Mouse (Mus musculus) ES-Bruce4 (cell line): Measurements from ENCODE around the gene Olfr1002. TPM values are rescaled to one million over a fixed set of nuclear protein-coding genes. Genes with fewer than 3 reads are reported as not detected.
"Not testable (repeated sequence)": the region's sequence is repeated elsewhere in the genome, so short reads cannot be mapped to it uniquely, and the experiment has no call there.

Source experiments
- H3K27ac ChIP-seq: 2 replicates; pipeline ENCODE4 v1.5.1; 2012; ENCODE audit warnings: low read length, inconsistent platforms; ENCODE audit not compliant: insufficient read depth
- H3K27me3 ChIP-seq: 2 replicates; pipeline ENCODE4 v1.6.1; 2012; ENCODE audit warnings: mild to moderate bottlenecking, low read length, inconsistent platforms; ENCODE audit not compliant: control insufficient read depth, poor library complexity, insufficient read depth, severe bottlenecking
- H3K36me3 ChIP-seq: 2 replicates; pipeline ENCODE4 v1.6.1; 2012; ENCODE audit warnings: inconsistent platforms, mild to moderate bottlenecking, low read length, moderate library complexity; ENCODE audit not compliant: control insufficient read depth, poor library complexity, insufficient read depth, severe bottlenecking
- H3K4me1 ChIP-seq: one replicate; pipeline ENCODE4 v1.8.1; 2011; ENCODE audit warnings: low read length; ENCODE audit not compliant: control insufficient read depth, insufficient read depth
- H3K4me3 ChIP-seq: 2 replicates; pipeline ENCODE4 v1.5.1; 2011; ENCODE audit warnings: low read depth, mild to moderate bottlenecking, low read length
- H3K9ac ChIP-seq: 2 replicates; pipeline ENCODE4 v1.6.1; 2012; ENCODE audit warnings: low read depth, mild to moderate bottlenecking, inconsistent platforms; ENCODE audit not compliant: poor library complexity, severe bottlenecking
- H3K9me3 ChIP-seq: replicated peaks from 2 replicates; pipeline ENCODE4 v1.6.1; 2012; ENCODE audit warnings: mild to moderate bottlenecking, low read length, inconsistent platforms; ENCODE audit not compliant: control insufficient read depth, poor library complexity, insufficient read depth, severe bottlenecking
- CTCF ChIP-seq: IDR thresholded peaks from one replicate; pipeline ENCODE4 v1.8.1; 2011; ENCODE audit warnings: low read depth, low read length
- EP300 ChIP-seq: IDR thresholded peaks from 2 replicates; pipeline ENCODE4 v1.6.1; 2011; ENCODE audit warnings: low read depth, low read length; ENCODE audit not compliant: insufficient read depth
- POLR2A ChIP-seq: IDR thresholded peaks from one replicate; pipeline ENCODE4 v1.8.1; 2011; ENCODE audit warnings: low read length; ENCODE audit not compliant: insufficient read depth
- polyA plus RNA-seq: library from polyadenylated mRNA; stranded (reverse); fragments of >200 nt; gene quantifications from 2 replicates; pipeline ENCODE4 v1.2.4, GENCODE M21; 2011; ENCODE audit warnings: low read depth; ENCODE audit not compliant: missing spikeins, insufficient read depth, insufficient read length

The Olfr1002 gene
- polyA plus RNA-seq, result not detected in 2 replicates

- no peak within 1 kb of the TSS for H3K27ac ChIP-seq
- H3K4me3 ChIP-seq, result no peak within 1 kb of the TSS
- no peaks in the 10 kb centered on the region for H3K4me1 ChIP-seq
- H3K9me3 ChIP-seq, result no peaks in the 10 kb centered on the region
- no peak within 1 kb of the TSS for H3K9ac ChIP-seq
- TF ChIP-seq CTCF (no peak), POLR2A (no peak), EP300 (no peak)
- no peaks in the 10 kb centered on the region for H3K27me3 ChIP-seq
- H3K36me3 ChIP-seq, result no peaks in the 10 kb centered on the region
Measured at GRCm38 (mm10) chr2:85650604-85651003, at the start of gene Olfr1002. TSS of gene Olfr1002 (minus strand) at chr2:85650704.

DNA sequence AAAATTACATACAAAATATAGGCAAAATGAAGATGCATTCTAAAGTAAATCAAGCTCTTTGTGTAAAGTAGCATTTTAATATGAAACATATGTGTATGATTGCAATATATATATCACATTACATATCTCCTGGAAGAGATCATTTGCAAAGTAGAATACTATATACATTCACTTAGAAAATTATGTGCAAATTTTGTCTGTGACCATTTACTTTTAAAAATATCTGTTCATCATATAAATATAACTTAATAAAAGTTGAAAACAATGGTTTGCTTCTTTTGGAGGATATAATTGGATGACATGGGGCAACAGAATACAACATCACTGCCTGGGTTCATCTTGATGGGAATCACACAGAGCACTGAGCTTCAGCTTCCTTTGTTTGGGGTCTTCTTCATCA, 38.6 kb upstream of the Olfr1002 start, which contains the start of gene Olfr1008:
Gene Olfr1008 (plus strand): TSS at position 301 of the 400 bp plus-strand sequence.
- Histone ChIP-seq H3K27me3 (no peaks in the 10 kb centered on the region), H3K4me3 (no peak within 1 kb of the TSS), H3K27ac (no peak within 1 kb of the TSS), H3K4me1 (no peaks in the 10 kb centered on the region), H3K36me3 (no peaks in the 10 kb centered on the region), H3K9me3 (peaks cover 4% of the 10 kb centered on the region), H3K9ac (no peak within 1 kb of the TSS)
- no peak for TF ChIP-seq EP300
- no peak for TF ChIP-seq CTCF
- TF ChIP-seq POLR2A, result no peak

DNA sequence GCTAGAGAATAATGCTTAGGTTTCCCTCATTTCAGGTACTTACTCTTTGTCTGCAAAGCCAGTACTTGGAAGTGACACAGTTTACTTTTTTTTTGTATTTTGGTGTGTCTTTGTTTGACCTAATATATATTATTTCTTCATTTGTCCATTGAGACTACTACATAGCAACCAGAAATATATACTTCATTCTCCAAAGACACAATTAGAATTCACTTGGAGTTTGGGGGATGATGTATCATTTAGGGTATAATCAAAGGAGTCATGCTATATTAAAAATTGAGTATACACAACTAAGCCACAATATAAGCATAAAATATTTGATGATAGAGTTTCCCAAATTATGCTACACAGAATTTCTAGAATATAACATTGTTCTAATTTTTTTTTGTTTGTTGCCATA, 28.2 kb upstream of the Olfr1002 start, which contains the start of gene Olfr1006:
Gene Olfr1006 (minus strand): TSS at position 101 of the 400 bp plus-strand sequence.
- TF ChIP-seq EP300 (no peak), POLR2A (no peak), CTCF (no peak)
- Histone ChIP-seq H3K36me3 (no peaks in the 10 kb centered on the region), H3K4me3 (no peak within 1 kb of the TSS)

DNA sequence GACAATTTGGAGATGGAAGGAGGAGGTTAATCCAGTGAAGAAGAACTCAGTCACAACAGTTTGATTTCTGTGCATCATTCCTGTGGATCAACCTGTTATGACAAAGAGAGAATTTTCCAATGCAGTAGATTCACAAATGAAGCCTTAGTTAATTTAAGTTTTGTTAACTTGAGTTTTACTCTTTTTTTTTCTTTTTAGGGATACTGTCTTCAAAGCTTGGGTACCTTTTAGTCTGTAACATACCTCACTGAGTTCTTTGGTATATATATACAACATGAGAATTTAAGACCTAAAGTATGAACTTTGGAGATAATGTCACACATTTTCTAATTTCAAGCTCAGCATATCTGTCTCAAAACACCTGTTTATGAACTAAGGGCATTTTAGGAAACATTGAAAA, 13.9 kb upstream of the Olfr1002 start, which contains the start of gene Olfr154:
Gene Olfr154 (minus strand): TSS at position 101 of the 400 bp plus-strand sequence.
- H3K9ac ChIP-seq, H3K4me3 ChIP-seq, H3K4me1 ChIP-seq, H3K27me3 ChIP-seq, H3K27ac ChIP-seq, H3K36me3 ChIP-seq, H3K9me3 ChIP-seq: not testable (repeated sequence)

More for the DNA sequence above, 28.2 kb upstream of the Olfr1002 start, which contains the start of gene Olfr1006:
- no peak within 1 kb of the TSS for H3K27ac ChIP-seq
- H3K4me1 ChIP-seq, result no peaks in the 10 kb centered on the region
- no peaks in the 10 kb centered on the region for H3K27me3 ChIP-seq
- H3K9me3 ChIP-seq, result no peaks in the 10 kb centered on the region
- no peak within 1 kb of the TSS for H3K9ac ChIP-seq

DNA sequence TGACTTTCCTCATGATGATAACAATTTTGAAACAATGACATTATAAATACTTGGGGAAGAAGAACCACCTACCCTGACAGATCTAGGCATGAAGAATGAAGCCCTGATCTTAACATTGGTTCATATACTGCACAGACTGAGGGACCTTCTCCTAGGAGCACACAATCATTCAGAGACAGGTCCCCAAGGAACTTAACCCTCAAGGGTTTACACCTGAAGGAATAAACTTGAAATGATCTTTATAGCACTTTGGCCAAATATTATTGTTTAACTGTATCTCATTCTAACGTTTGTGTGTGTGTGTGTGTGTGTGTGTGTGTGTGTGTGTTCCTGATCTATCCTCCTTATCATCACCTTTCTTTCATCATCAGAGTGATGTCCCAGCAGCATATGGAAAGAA, 38.7 kb downstream of the Olfr1002 start, which contains the start of gene Olfr1000:
Gene Olfr1000 (minus strand): TSS at position 101 of the 400 bp plus-strand sequence.
- H3K9me3 ChIP-seq, result no peaks in the 10 kb centered on the region
- TF ChIP-seq EP300 (no peak), POLR2A (no peak), CTCF (no peak)
- H3K27me3 ChIP-seq, result no peaks in the 10 kb centered on the region
- no peak within 1 kb of the TSS for H3K27ac ChIP-seq
- H3K36me3 ChIP-seq, result no peaks in the 10 kb centered on the region
- H3K4me3 ChIP-seq, result no peak within 1 kb of the TSS
- no peaks in the 10 kb centered on the region for H3K4me1 ChIP-seq
- no peak within 1 kb of the TSS for H3K9ac ChIP-seq

Other genes starting within 250 kb of the Olfr1002 start
- not detected in 2 replicates for gene Olfr992, start 241.2 kb downstream of the Olfr1002 start, polyA plus RNA-seq
- not detected in 2 replicates for gene Olfr993, start 235.8 kb downstream of the Olfr1002 start, polyA plus RNA-seq
- gene Olfr994, start 214.3 kb downstream of the Olfr1002 start, polyA plus RNA-seq, result not detected in 2 replicates
- not detected in 2 replicates for gene Olfr995, start 207.1 kb downstream of the Olfr1002 start, polyA plus RNA-seq
- gene 4833423E24Rik, start 131.7 kb downstream of the Olfr1002 start, polyA plus RNA-seq, result not detected in 2 replicates
- not detected in 2 replicates for gene Olfr996, start 71.5 kb downstream of the Olfr1002 start, polyA plus RNA-seq
- not detected in 2 replicates for gene Olfr998, start 61.8 kb downstream of the Olfr1002 start, polyA plus RNA-seq
- not detected in 2 replicates for gene Olfr1000, start 38.8 kb downstream of the Olfr1002 start, polyA plus RNA-seq
- not detected in 2 replicates for gene Olfr154, start 13.8 kb upstream of the Olfr1002 start, polyA plus RNA-seq
- gene Olfr1006, start 28.1 kb upstream of the Olfr1002 start, polyA plus RNA-seq, result not detected in 2 replicates
- gene Olfr1008, start 38.7 kb upstream of the Olfr1002 start, polyA plus RNA-seq, result not detected in 2 replicates
- not detected in 2 replicates for gene Olfr1009, start 64.7 kb upstream of the Olfr1002 start, polyA plus RNA-seq
- gene Olfr1012, start 112.1 kb upstream of the Olfr1002 start, polyA plus RNA-seq, result not detected in 2 replicates
- gene Olfr1013, start 116.4 kb upstream of the Olfr1002 start, polyA plus RNA-seq, result not detected in 2 replicates
- not detected in 2 replicates for gene Olfr1014, start 122.0 kb upstream of the Olfr1002 start, polyA plus RNA-seq
- gene Olfr1015, start 131.3 kb upstream of the Olfr1002 start, polyA plus RNA-seq, result not detected in 2 replicates
- gene Olfr1016, start 151.8 kb upstream of the Olfr1002 start, polyA plus RNA-seq, result not detected in 2 replicates
- gene Olfr1018, start 167.8 kb upstream of the Olfr1002 start, polyA plus RNA-seq, result not detected in 2 replicates
- not detected in 2 replicates for gene Olfr1019, start 194.8 kb upstream of the Olfr1002 start, polyA plus RNA-seq
- gene Olfr1020, start 196.3 kb upstream of the Olfr1002 start, polyA plus RNA-seq, result not detected in 2 replicates
- gene Olfr1022, start 217.9 kb upstream of the Olfr1002 start, polyA plus RNA-seq, result not detected in 2 replicates
- gene Olfr1023, start 234.9 kb upstream of the Olfr1002 start, polyA plus RNA-seq, result not detected in 2 replicates